Mouse (Mus musculus) megakaryocyte-erythroid progenitor cell, adult 5-6 weeks (primary cell): Measurements from ENCODE around the gene Ybx2. TPM values are rescaled to one million over a fixed set of nuclear protein-coding genes. Genes with fewer than 3 reads are reported as not detected.

Experiments
- ATAC-seq: replicated peaks from 2 replicates; pipeline ENCODE4 v1.8.0; 2016; ENCODE audit warnings: mild to moderate bottlenecking, inconsistent platforms; ENCODE audit not compliant: severe bottlenecking, poor library complexity, low FRiP score, low TSS enrichment
- total RNA-seq, 2 experiments: library from RNA; stranded (forward) in 1 of 2; stranded (reverse) in 1 of 2; fragments of 200-1000, 215-1000 nt in 1 of 2; fragments of >200 nt in 1 of 2; fragmentation: Nextera tagmentation in 1 of 2; gene quantifications; 2 replicates each; pipeline ENCODE4 v1.2.3; 2014 to 2017

Gene Ybx2
- total RNA-seq, 2 experiments from 2014 or later: not detected

- no peak for ATAC-seq
Measured at GRCm38 (mm10) chr11:69950807-69951459, 15.3 kb downstream of the Ybx2 start.

- no peak for ATAC-seq
Measured at GRCm38 (mm10) chr11:69952274-69952673, 16.7 kb downstream of the Ybx2 start.

DNA sequence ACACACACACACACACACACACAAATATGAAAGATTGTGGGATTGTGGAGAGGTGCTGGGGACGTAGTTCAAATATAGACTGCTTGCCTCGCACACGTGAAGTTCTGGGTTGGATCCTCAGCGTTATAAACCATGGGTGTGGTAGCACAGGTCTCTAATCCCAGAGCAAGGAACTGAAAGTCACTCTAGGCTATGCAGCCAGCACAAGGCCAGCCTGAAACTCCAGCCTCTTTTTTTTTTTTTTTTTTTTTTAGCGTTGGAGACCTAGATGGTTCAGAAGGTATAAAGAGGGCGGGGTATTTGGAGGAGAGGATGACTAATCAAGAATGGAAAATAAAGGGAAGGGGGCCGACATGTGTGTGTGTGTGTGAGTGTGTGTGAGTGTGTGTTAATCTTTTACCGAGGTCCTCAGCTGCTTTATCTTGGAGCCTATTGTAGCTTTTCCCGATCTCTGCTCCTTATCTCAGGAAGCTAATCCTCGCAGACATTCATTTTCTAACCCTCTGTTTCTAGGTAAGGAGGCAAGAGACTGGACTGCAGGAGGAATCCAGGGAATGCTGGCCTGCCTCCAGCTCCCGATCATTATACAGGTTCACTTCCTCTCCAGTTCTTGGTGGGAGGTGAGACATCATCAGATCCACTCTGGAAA is 17.8 kb downstream of the Ybx2 start:
- ATAC-seq: no peak

DNA sequence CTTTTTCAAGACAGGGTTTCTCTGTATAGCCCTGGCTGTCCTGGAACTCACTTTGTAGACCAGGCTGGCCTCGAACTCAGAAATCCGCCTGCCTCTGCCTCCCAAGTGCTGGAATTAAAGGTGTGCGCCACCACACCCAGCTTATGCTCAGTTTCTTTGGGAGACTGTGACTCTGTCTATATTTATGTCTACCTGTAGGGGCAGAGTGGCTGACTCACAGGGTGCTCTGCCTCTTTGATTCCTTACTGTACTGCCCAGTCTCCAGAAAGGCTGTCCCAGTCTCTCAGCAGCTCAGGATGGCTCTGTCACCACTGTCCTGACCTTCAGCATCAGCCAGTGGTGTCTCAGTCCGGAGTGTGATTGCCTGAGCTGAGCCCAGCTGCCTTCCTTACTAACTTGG is 20.0 kb downstream of the Ybx2 start:
- peak; percentile 44; the same call in 1 of the 2 replicates for ATAC-seq

DNA sequence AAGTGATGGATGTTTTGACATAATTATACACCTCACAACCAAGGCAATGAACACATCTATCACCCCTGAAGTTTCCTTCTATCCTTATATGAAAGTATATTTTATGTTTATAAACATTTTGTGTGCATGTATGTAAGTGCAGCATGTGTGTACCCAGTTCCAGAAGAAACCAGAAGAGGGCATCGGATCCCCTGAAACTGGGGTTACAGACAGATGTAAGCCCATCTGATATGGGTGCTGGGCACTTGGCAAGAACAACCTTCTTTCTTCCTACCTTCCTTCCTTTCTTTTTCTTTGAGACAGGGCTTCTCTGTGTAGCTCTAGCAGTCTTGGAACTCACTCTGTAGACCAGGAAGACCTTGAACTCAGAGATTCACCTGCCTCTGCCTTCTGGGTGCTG is 20.6 kb downstream of the Ybx2 start:
- no peak for ATAC-seq

DNA sequence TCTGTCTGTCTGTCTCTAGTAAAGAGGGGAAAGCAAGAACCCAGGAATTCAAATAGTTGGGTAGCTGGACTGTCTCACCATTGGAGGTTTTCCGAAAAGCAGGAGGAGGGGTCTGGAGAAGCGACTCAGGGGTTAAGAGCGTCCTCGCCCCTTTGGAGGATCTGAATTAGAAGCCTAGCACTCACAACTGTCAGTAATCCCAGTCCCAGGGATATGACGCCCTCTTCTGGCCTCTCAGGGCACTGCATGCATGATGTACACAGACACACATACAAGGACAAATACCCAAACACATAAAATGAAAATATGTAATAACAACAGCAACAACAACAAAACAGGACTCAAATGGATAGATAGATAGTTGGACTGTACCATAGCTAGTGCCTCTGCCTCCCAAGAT is 25.0 kb downstream of the Ybx2 start:
- ATAC-seq: no peak

GRCm38 (mm10) chr11:69961841-69962240 is 26.2 kb downstream of the Ybx2 start:
- no peak for ATAC-seq

- ATAC-seq: no peak
Measured at GRCm38 (mm10) chr11:69964650-69965270, 29.2 kb downstream of the Ybx2 start, which contains the start of gene Cldn7. Gene Cldn7, plus strand, starts transcription at chr11:69964779.

GRCm38 (mm10) chr11:69965271-69966005 is 29.8 kb downstream of the Ybx2 start:
- ATAC-seq: no peak

DNA sequence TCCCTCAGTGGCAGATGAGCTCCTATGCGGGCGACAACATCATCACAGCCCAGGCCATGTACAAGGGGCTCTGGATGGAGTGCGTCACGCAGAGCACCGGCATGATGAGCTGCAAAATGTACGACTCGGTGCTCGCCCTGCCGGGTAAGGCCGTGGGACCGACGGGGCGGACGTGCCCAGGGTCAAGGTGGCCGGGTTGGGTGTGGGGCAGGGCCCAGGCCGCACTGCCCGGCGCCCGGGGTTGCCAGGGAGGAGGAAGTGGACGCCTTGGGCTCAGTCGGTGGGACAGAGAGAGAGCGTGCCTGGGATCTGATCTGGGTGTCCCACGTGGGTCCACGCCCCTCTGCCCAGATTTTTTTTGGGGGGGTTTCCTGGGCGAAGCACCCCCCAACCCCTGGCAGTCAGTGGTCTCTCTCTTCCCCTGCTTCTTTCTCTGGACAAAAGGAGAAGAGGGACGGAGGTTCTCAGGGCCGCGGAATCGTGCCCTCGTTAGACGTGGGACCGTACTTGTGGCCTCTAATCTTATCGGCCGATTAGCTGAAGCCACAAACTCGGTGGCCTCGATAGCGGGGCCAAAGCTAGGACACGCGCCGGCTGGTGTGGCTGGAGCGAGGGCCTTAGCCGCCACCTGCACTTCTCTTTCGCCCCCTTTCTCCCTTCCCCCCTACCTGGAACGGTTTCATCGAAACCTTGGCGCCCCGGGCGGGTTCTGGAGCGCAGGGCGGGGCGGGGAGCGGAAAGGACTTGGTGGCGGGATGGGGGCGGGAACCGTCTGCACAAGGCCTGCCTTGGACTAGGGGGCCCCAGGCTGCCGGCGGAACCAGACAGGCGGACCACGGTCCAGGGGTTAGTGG is 30.6 kb downstream of the Ybx2 start:
- ATAC-seq: peak; percentile 48; the same call in 1 of the 2 replicates

DNA sequence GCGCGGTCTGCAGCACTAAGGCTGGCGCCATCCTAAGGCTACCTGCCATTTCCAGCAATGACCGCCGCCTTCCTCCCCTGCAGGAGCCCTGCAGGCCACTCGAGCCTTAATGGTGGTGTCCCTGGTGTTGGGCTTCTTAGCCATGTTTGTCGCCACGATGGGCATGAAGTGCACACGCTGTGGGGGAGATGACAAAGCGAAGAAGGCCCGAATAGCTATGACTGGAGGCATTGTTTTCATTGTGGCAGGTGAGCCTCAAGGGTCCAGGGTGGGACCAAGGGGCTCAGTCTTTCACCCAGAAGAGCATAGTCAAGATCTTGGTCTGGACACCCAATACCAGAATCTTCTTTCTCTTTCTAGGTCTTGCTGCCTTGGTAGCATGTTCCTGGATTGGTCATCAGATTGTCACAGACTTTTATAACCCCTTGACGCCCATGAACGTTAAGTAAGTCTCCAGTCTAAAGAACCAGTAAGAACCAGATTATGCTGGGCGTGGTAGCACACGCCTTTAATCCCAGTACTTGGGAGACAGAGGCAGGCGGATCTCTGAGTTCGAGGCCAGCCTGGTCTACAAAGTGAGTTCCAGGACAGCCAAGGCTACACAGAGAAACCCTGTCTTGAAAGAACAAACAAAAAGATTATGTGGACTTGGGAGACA is 31.4 kb downstream of the Ybx2 start:
- peak; percentile 19; the same call in 1 of the 2 replicates for ATAC-seq

- ATAC-seq: no peak
Measured at GRCm38 (mm10) chr11:69968793-69969192, 33.2 kb downstream of the Ybx2 start.

- ATAC-seq: no peak
Measured at GRCm38 (mm10) chr11:69970222-69970621, 34.6 kb downstream of the Ybx2 start.

- ATAC-seq: no peak
Measured at GRCm38 (mm10) chr11:69970775-69971174, 35.2 kb downstream of the Ybx2 start.

DNA sequence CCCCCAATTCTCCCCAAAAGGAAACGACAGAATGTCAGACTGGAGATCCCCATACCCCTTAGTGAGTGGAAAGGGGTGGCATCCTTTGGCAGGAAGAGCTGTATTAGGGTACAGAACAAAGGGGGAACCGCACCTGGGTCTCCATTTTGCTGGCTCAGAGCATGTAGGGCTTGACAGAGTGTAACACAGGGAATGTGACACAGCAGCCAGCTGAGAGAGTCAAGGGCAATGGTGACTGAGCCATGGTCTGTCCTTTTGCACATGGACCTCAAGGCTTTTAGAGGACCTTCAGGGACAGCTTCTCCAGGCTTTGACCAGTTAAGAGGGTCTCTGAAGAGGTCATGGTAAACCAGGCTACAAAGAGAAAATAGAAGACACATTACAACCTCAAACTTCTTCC is 39.3 kb downstream of the Ybx2 start:
- ATAC-seq: no peak

GRCm38 (mm10) chr11:69976271-69976670 is 40.7 kb downstream of the Ybx2 start:
- ATAC-seq: no peak

- ATAC-seq: peak; percentile 33
Measured at GRCm38 (mm10) chr11:69979827-69980195, 44.2 kb downstream of the Ybx2 start.

GRCm38 (mm10) chr11:69980196-69981140 is 44.9 kb downstream of the Ybx2 start:
- ATAC-seq: peak; percentile 89
